Mouse (Mus musculus): ENCODE results near the gene Pafah1b3. TPM values are rescaled to one million over a fixed set of nuclear protein-coding genes. Genes with fewer than 3 reads are reported as not detected.

Gene Pafah1b3
- total RNA-seq, 2 experiments from 2014 or later: 12.8 to 23.2 TPM

GRCm38 (mm10) chr7:25284171-25284570 lies 13.6 kb downstream of the Pafah1b3 start:
- 0 out of 2 replicates have a peak, but pooled peaks have one; percentile 5 for ATAC-seq (replicated peaks; ENCODE audit: low FRiP score, low TSS enrichment, poor library complexity, severe bottlenecking)

DNA sequence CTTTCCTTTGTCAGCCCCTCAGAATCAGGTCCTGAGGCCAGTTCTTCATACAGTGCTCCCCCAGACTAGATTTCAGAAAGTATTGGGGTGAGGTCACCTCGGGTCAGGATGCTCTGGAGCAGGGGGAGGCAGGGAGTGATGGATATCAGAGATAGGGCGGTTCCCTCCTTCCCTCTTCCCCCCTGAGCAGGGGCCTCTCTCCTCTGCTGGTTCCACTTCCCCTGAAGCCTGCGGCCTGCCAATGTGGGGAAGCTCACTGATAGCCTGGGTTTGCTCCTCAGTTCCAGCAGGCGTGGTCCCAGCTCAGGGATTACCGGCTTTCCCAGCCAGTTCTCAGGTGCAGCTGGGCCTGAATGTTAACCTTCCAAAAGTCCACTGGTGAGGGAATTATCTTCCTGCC lies 14.1 kb downstream of the Pafah1b3 start:
- no peak for ATAC-seq (replicated peaks; ENCODE audit: low FRiP score, low TSS enrichment, poor library complexity, severe bottlenecking)

DNA sequence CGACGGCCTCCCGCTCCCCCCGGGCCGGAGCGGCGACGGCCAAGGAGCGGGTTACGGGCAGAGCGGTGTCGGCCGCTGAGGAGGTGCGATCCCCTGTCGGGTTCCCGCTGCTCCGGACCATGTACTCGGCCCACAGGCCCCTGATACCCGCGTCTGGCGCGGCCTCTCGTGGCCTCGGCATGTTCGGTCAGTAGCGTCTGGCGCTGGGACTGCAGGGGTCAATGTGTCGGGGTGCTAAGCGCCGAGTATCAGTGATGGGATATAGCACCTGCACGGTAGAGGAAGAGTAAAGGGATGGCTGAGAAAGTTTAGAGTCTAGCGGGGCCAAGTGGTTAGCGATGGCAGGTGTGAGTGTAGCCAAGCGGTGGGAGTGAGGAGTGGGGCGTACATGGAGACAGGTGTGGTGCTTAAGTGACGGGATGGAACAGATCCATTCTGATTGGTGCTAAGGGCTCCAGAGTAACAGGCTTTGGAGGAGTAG lies 15.0 kb downstream of the Pafah1b3 start:
- ATAC-seq (replicated peaks; ENCODE audit: low FRiP score, low TSS enrichment, poor library complexity, severe bottlenecking): no peak

- ATAC-seq (replicated peaks; ENCODE audit: low FRiP score, low TSS enrichment, poor library complexity, severe bottlenecking): peak; percentile 58
These were observed 15.8 kb downstream of the Pafah1b3 start for GRCm38 (mm10) chr7:25281734-25282601.

- ATAC-seq (replicated peaks; ENCODE audit: low FRiP score, low TSS enrichment, poor library complexity, severe bottlenecking): peak; percentile 12
These were observed 16.5 kb downstream of the Pafah1b3 start for GRCm38 (mm10) chr7:25281166-25281733.

DNA sequence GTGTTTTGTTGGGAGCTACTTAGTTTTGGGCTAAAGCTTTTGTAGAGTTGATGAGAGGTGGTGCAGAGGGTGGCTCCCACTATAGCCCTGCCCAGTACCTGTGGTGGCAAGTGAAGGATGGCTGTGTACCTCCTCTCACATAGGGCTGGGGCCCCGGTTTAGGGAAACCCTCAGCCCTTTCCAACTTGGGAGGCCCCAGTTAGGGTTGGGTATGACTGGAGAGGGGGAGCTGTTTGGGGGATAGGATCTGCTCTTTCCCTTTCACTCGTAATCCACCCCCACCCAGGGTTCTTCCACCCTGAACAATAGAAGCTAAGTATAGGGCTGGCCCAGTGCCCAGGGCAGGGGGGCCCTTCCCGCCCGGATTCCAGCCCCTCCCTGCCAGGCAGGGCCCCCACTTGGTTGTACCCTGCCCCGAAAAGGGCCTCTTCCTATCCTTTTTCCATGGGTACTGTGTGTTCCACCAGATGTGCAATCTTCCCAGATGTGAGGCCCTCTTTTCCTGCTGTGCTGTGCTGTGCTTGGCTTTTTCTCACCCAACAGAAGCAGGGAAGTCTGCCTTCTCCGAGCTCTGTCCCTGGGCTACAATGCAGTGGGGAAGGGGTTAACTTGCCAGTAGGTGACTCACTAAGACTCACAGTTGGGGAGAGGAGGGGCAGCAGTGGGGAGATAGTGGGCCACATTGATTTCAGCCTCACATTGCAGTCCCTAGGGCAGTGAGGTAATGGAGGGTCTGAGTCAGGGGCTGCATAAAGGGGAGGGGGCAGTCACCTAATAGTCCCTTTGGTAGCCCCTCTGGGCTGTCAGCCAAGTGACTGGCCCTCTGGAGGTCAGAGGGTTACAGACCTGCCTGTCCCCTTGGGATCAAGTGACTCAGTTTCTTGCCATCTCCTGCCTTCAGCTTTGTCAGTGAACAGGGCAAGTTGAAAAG lies 17.7 kb downstream of the Pafah1b3 start:
- no peak for ATAC-seq (replicated peaks; ENCODE audit: low FRiP score, low TSS enrichment, poor library complexity, severe bottlenecking)

GRCm38 (mm10) chr7:25279076-25279860 lies 18.5 kb downstream of the Pafah1b3 start:
- 0 out of 2 replicates have a peak, but pooled peaks have one; percentile 3 for ATAC-seq (replicated peaks; ENCODE audit: low FRiP score, low TSS enrichment, poor library complexity, severe bottlenecking)

DNA sequence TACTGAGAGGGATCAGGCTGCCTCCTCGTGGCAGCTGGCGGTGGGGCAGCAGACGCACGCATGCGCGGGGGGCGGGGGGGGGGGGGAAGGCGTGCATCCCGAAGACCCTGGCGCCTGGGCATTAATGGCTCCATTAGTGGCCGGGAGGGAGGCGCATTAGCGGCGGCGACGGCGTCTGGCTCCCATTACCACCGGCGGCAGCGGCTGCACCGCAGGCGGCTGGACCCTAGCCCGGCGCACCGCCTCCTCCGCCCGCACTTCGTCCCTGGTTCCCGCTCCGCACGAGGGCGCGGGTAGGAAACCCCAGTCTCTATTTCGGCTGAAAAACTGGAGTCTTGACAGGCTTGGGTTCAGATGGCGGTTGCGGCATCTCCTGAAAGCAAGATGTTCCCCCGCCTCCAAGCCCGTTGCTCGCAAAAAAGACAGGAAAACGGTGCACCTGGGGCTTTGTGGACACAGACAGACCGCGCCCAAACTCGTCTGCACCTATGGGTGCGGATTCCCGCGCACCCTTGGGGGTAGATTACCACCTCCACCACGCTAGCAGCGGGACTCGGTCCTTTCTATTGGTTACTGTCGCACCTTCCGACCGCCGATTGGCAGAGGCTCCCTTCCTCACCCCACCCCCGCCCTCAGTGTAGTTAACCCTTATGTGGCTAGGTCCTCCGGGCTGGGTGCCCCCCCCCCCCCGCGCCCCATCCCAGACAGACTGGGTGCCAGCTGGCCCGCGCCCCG lies 19.3 kb downstream of the Pafah1b3 start:
- peak; percentile 53 for ATAC-seq (replicated peaks; ENCODE audit: low FRiP score, low TSS enrichment, poor library complexity, severe bottlenecking)

GRCm38 (mm10) chr7:25277998-25278340 lies 19.8 kb downstream of the Pafah1b3 start:
- ATAC-seq (replicated peaks; ENCODE audit: low FRiP score, low TSS enrichment, poor library complexity, severe bottlenecking): no peak

DNA sequence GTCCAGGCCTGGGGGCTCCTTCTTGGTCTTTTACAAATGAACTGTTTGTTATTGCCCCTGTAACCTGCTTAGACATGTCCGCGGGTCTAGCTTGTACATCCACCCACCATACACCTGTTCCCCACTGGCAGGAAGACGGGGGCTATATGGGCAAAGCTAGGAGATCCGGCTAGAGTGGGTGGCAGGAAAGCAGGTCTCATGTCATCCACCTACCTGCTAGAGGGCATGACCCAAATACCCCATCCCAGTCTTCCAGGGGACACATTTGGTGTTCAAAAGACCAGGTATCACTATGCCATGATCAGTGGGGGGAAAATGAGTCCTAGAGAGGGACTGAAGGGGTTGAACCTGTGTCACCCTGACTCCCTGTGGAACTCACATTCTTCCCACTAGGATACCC lies 20.4 kb downstream of the Pafah1b3 start:
- ATAC-seq (replicated peaks; ENCODE audit: low FRiP score, low TSS enrichment, poor library complexity, severe bottlenecking): no peak

DNA sequence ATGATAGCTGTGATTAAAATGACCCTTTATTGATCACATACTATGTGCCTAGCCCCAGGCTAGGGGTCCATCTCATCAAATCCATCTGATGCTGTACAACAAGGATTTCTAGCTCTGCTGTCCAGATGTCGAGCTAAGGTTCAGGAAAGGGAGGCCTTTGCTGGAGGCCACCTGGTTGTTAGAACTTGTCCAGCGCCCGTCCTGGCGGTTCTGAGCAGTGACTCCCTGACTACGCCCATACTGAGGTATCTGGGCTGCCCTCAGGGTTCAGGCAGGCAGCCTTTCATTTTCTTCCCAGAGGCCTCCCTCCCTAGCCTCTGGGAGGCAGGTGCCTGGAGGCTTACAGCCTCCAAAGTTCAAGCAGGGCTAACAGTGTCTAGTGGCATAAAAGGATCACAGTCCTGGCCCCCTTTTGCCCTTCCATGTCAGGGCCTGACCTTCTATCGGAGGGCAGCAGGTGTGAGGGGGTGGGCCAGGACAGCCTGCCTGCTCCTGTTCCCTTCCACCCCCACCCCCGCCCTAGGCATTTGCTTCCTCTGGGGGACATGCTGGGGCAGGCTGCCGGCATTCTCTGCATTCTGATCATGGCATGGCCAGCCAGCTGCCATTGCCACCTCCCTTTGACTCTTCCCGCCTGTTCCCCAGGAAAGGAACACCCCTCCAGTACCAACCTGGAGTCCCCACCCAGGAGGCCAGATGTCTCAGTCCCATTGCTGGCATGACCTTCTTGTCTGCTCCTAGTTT lies 22.1 kb downstream of the Pafah1b3 start:
- ATAC-seq (replicated peaks; ENCODE audit: low FRiP score, low TSS enrichment, poor library complexity, severe bottlenecking): no peak

DNA sequence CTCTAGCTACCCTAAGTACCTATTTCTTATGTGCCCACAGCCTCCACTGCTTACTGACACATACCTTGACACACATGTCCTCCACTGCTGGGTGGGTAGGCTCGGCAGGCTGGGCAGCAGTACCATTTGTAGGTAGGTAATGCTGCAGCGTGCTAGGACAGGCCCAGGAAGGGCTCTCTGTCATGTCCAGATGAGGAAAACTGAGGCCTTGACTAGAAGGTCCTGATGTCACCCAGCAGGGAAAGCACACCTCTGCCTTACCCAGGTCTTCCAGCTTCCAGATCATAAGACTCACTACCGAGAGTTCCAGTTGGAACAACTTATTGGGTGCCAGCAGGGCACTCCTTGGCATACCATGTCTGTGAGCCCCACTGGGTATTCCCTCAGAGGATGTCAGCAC lies 22.8 kb downstream of the Pafah1b3 start:
- no peak for ATAC-seq (replicated peaks; ENCODE audit: low FRiP score, low TSS enrichment, poor library complexity, severe bottlenecking)

DNA sequence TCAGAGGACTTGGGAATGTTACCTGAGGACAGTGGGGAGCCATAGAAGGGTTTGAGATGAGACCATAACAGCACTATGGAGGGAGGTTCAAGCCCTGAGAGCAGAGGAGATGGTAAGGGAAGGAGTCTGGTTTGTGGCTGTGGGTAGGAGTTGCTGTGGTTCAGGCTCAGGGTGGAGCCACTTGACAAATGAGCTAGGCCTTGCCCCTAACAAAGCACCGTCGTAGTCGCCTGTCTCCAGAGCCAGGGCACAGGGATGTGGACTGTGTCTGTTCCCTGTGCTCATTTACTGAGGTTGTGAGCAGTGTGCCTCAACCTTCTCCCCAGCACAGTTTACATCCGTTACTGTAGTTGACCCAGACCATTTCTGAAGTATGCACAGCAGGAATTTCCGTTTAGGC lies 23.2 kb downstream of the Pafah1b3 start:
- ATAC-seq (replicated peaks; ENCODE audit: low FRiP score, low TSS enrichment, poor library complexity, severe bottlenecking): peak; percentile 41

DNA sequence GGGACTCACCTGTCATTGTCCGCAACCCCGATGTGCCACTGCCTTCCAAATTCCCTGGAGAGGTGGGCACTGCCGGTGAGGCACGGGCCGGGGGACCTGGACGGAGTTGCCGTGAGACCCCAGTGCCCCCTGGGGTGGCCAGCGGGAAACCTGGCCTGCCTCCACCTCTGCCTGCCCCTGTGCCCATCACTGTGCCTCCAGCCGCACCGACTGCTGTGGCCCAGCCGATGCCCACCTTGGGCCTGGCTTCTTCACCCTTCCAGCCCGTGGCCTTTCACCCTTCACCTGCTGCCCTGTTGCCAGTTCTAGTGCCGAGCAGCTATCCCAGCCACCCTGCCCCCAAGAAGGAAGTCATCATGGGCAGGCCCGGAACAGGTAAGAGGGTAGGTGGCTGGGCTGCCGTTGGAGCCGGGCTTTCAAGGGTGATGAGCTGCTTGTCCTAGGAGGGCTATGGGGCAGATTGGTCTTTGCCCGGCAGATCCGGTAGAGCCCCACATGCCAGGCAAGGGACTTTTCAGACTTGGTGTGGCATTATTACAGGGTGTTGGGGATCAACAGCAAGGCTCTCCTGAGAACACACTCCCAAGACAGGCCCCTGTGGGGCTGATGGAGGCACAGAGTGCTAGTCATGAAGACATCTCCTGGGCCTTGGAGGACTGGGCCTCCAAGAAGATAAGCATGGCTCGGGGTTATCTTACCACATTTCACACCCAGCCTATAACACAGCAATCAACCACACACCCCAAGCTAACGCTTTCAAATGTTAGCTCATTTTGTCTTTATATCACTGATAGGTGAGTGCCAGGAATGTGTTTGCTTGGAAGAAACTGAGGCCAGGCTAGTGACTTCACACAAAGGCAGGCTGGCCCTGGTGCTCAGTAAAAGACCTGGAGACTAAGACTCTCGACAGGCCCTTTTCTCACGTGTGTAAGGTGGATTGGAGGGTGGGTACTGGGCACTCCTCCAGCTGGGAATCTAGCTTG lies 24.2 kb downstream of the Pafah1b3 start:
- ATAC-seq (replicated peaks; ENCODE audit: low FRiP score, low TSS enrichment, poor library complexity, severe bottlenecking): peak; percentile 64

- ATAC-seq (replicated peaks; ENCODE audit: low FRiP score, low TSS enrichment, poor library complexity, severe bottlenecking): no peak
These were observed 25.1 kb downstream of the Pafah1b3 start for GRCm38 (mm10) chr7:25272445-25273258.

Data from megakaryocyte-erythroid progenitor cell, adult 5-6 weeks (primary cell).